Mouse (Mus musculus) inflammation-experienced regulatory T-cells, adult 16 weeks (primary cell): ENCODE results near the gene Grhpr. TPM values are rescaled to one million over a fixed set of nuclear protein-coding genes. Genes with fewer than 3 reads are reported as not detected.

Experiments used
- polyA plus RNA-seq: library from polyadenylated mRNA; unstranded; fragments of 100-300 nt; shearing (Covaris generic); gene quantifications from one replicate; pipeline ENCODE4 v1.2.1, GENCODE M21; 2017

The Grhpr gene
- polyA plus RNA-seq: 34.7 TPM

DNA sequence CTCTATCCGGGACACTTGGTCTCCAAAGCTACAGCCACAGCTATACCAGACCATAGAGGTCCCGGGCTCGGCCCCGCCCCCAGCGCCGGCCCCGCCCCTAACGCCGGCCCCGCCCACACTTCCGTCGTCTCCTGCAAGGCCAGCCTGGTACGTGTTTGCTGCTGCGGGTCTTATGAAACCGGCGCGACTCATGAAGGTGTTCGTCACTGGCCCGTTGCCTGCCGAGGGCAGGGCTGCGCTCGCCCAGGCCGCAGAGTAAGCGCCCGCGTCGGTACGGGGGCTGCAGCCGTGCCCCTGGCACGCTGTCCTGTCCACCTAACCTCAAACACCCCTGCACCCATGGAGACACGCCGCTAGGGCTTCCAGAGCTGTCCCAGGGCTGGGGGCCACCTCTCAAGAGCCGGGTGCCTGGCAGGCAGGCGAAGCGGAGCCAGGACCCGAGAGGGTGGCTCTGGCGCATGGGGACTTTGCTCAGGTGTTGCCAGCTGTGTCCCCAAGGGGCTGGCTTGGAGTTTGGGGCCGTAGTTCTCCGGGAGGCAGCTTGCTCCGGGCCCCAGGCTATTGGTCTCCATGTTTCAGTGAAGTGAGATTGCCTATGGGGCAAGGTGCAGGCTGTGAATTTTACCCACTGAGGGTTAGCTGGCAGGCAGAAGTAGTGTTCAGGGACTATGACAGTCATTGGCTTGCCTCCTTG is at the start of gene Grhpr:
Gene Grhpr, plus strand, starts transcription at position 116 of the 694 bp plus-strand sequence.

DNA sequence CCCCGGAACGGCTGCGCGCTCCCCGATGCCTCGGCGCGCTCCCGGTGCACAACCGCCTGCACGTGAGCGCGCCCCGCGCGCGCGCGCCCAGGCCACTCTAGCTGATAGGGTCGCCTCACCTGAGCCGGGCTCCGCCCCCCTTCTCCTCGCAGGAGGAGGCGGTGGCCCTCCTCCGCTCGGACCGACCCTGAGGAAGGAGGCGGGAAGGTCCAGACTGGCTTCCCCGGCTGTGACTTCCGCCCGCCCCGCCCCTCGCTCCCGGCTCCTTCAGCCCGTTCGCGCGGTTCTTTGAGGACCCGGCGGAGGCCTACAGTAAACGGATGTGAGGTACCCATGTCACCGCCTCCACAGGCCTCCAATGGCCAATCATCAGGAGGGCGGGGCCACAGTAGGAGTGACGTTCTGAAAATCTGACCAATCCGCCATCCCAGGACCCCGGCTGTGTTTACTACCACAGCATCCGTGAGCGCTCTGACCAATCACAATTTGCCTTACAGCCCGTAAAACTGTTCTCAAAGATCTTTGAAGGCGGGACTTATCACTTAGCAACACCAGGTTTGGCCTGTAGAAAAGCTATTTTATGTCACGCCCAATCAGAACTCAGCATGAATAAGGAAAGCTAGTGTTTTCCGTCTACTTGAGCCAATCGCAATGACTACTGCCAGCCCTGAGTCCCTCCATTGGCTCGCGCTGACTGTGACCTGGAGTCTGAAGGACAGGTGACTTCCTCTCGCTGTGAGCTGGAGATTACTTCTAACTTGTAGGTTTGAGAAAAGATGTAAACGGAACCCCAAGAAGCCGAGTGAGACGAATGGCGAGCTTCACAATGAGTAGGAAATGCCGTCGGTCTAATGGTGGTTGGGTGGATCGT is 31.1 kb downstream of the Grhpr start, which contains the start of gene Zbtb5:
Gene Zbtb5, minus strand, starts transcription at position 308 of the 871 bp plus-strand sequence.

DNA sequence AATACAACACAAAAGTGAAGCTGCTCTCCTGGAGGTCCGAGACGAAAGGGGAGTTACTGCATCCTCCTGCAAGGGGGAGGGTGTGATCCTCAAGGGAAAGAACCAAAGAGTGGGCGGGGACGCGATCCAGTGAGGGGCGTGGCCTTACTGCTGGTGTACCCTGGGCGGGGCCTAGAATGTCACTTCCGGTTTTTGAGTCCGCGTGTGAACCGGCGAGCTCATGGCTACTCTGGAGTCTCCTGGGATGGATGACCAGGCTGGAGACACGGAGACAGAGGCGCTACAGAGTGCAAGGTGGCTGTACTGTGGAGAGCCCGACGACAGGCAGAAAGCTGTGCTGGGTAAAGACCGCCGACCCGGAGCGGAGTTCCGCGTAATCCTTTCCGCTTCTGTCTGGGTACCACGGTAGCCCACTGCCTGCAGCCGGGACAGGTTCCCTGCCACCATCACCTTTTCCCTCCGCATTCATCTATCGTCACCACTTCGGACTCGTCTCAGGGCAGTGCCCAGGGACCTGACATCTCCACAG is 37.3 kb downstream of the Grhpr start, which contains the start of gene Polr1e:
Gene Polr1e, plus strand, starts transcription at position 132 of the 529 bp plus-strand sequence.

Other genes starting within 250 kb of the Grhpr start
- 100 TPM for gene Zcchc7, start 225.5 kb upstream of the Grhpr start, polyA plus RNA-seq
- 15.7 TPM for gene Zbtb5, start 31.0 kb downstream of the Grhpr start, polyA plus RNA-seq
- gene Polr1e, start 37.2 kb downstream of the Grhpr start, polyA plus RNA-seq: 61.3 TPM
- gene Fbxo10, start 103.2 kb downstream of the Grhpr start, polyA plus RNA-seq: 2.7 TPM
- 165 TPM for gene Tomm5, start 126.7 kb downstream of the Grhpr start, polyA plus RNA-seq
- not detected for gene Frmpd1, start 203.5 kb downstream of the Grhpr start, polyA plus RNA-seq